Mouse (Mus musculus): ENCODE measurements around the gene Foxj1. TPM values are rescaled to one million over a fixed set of nuclear protein-coding genes. Genes with fewer than 3 reads are reported as not detected.

The Foxj1 gene
- polyA plus RNA-seq, 1 experiment: 0.08 TPM

- H3K79me2 ChIP-seq (ENCODE audit: control insufficient read depth, insufficient read depth): peaks cover 10% of the 10 kb centered on the region
- H3K36me3 ChIP-seq (ENCODE audit: control insufficient read depth, insufficient read depth): peaks cover 8% of the 10 kb centered on the region
- no peak overlapping the region for H3K4me2 ChIP-seq (ENCODE audit: low read depth)
- H3K27me3 ChIP-seq (ENCODE audit: control insufficient read depth, insufficient read depth, insufficient read length): no peaks in the 10 kb centered on the region
- H3K4me3 ChIP-seq: no peak overlapping the region
- H3ac ChIP-seq (ENCODE audit: control insufficient read depth, insufficient read length): no peak overlapping the region
- no peak for TF ChIP-seq POLR2AphosphoS2 (IDR thresholded peaks at IDR 0.05; ENCODE audit: insufficient read length, low read depth)
- TF ChIP-seq REST (IDR thresholded peaks at IDR 0.05; ENCODE audit: insufficient read depth, insufficient read length): no peak
- TF ChIP-seq TCF12 (IDR thresholded peaks at IDR 0.05; ENCODE audit: insufficient read depth, poor library complexity, severe bottlenecking): no peak
- TF ChIP-seq POLR2A (IDR thresholded peaks at IDR 0.05; ENCODE audit: insufficient read length, low read depth): no peak
- no peak for TF ChIP-seq USF1 (IDR thresholded peaks at IDR 0.05; ENCODE audit: low read depth)
- TF ChIP-seq SRF (IDR thresholded peaks at IDR 0.05; ENCODE audit: control insufficient read depth, insufficient read length, low read depth): no peak
- TF ChIP-seq E2F4 (IDR thresholded peaks at IDR 0.05; ENCODE audit: insufficient read depth): no peak
- no peak for TF ChIP-seq TCF3 (IDR thresholded peaks at IDR 0.05; ENCODE audit: insufficient read length, low read depth)
- no peak for TF ChIP-seq MYOD1 (IDR thresholded peaks at IDR 0.05; ENCODE audit: control insufficient read depth in 1 of 3, insufficient read length in 2 of 3, low read depth in 2 of 3)
- TF ChIP-seq MAX (IDR thresholded peaks at IDR 0.05; ENCODE audit: low read depth): no peak
- no peak for TF ChIP-seq CEBPB (IDR thresholded peaks at IDR 0.05; ENCODE audit: insufficient read depth, poor library complexity, severe bottlenecking)
Observed at GRCm38 (mm10) chr11:116307762-116308531, 27.3 kb downstream of the Foxj1 start.

- H3K4me3 ChIP-seq: peak within 1 kb of the TSS; percentile 91
- TF ChIP-seq TCF3 (IDR thresholded peaks at IDR 0.05; ENCODE audit: insufficient read length, low read depth): no peak
- TF ChIP-seq POLR2A (IDR thresholded peaks at IDR 0.05; ENCODE audit: insufficient read length, low read depth): no peak
- TF ChIP-seq MAX (IDR thresholded peaks at IDR 0.05; ENCODE audit: low read depth): no peak
- TF ChIP-seq CEBPB (IDR thresholded peaks at IDR 0.05; ENCODE audit: insufficient read depth, poor library complexity, severe bottlenecking): no peak
- TF ChIP-seq USF1 (IDR thresholded peaks at IDR 0.05; ENCODE audit: low read depth): no peak
- no peak for TF ChIP-seq POLR2AphosphoS2 (IDR thresholded peaks at IDR 0.05; ENCODE audit: insufficient read length, low read depth)
- TF ChIP-seq MYOD1 (IDR thresholded peaks at IDR 0.05; ENCODE audit: control insufficient read depth in 1 of 3, insufficient read length in 2 of 3, low read depth in 2 of 3): no peak
- TF ChIP-seq SRF (IDR thresholded peaks at IDR 0.05; ENCODE audit: control insufficient read depth, insufficient read length, low read depth): no peak
- no peak for TF ChIP-seq MYOG (IDR thresholded peaks at IDR 0.05; ENCODE audit: control insufficient read depth in 1 of 3, insufficient read depth in 1 of 3, insufficient read length in 2 of 3, low read depth in 2 of 3)
- H3K79me2 ChIP-seq (ENCODE audit: control insufficient read depth, insufficient read depth): peaks cover 10% of the 10 kb centered on the region
- no peaks in the 10 kb centered on the region for H3K27me3 ChIP-seq (ENCODE audit: control insufficient read depth, insufficient read depth, insufficient read length)
- H3K36me3 ChIP-seq (ENCODE audit: control insufficient read depth, insufficient read depth): peaks cover 15% of the 10 kb centered on the region
- H3K4me2 ChIP-seq (ENCODE audit: low read depth): peak within 1 kb of the TSS; percentile 100
- H3ac ChIP-seq (ENCODE audit: control insufficient read depth, insufficient read length): peak within 1 kb of the TSS; percentile 17
Observed at GRCm38 (mm10) chr11:116307019-116307725, 28.0 kb downstream of the Foxj1 start, which contains the start of gene Exoc7. TSS of gene Exoc7 (minus strand) at chr11:116307233.

- H3K36me3 ChIP-seq (ENCODE audit: control insufficient read depth, insufficient read depth): peaks cover 17% of the 10 kb centered on the region
- H3K27me3 ChIP-seq (ENCODE audit: control insufficient read depth, insufficient read depth, insufficient read length): no peaks in the 10 kb centered on the region
- H3K4me3 ChIP-seq: peak overlapping the region; percentile 91
- H3K79me2 ChIP-seq (ENCODE audit: control insufficient read depth, insufficient read depth): peaks cover 10% of the 10 kb centered on the region
- H3K4me2 ChIP-seq (ENCODE audit: low read depth): peak overlapping the region; percentile 100
- TF ChIP-seq MYOG (IDR thresholded peaks at IDR 0.05; ENCODE audit: control insufficient read depth in 1 of 3, insufficient read depth in 1 of 3, insufficient read length in 2 of 3, low read depth in 2 of 3) (no peak), POLR2A (IDR thresholded peaks at IDR 0.05; ENCODE audit: insufficient read length, low read depth) (peak; percentile 72), TCF12 (IDR thresholded peaks at IDR 0.05; ENCODE audit: insufficient read depth, poor library complexity, severe bottlenecking) (no peak), MAX (IDR thresholded peaks at IDR 0.05; ENCODE audit: low read depth) (no peak), POLR2AphosphoS2 (IDR thresholded peaks at IDR 0.05; ENCODE audit: insufficient read length, low read depth) (peak; percentile 35), CEBPB (IDR thresholded peaks at IDR 0.05; ENCODE audit: insufficient read depth, poor library complexity, severe bottlenecking) (no peak)
- peak overlapping the region; percentile 17 for H3ac ChIP-seq (ENCODE audit: control insufficient read depth, insufficient read length)
Observed at GRCm38 (mm10) chr11:116306126-116306982, 28.8 kb downstream of the Foxj1 start.

GRCm38 (mm10) chr11:116305423-116305822, 29.8 kb downstream of the Foxj1 start:
- Histone ChIP-seq H3K27me3 (ENCODE audit: control insufficient read depth, insufficient read depth, insufficient read length) (no peaks in the 10 kb centered on the region), H3K79me2 (ENCODE audit: control insufficient read depth, insufficient read depth) (peaks cover 10% of the 10 kb centered on the region), H3K36me3 (ENCODE audit: control insufficient read depth, insufficient read depth) (peaks cover 17% of the 10 kb centered on the region), H3ac (ENCODE audit: control insufficient read depth, insufficient read length) (no peak overlapping the region), H3K4me2 (ENCODE audit: low read depth) (peak overlapping the region; percentile 100), H3K4me3 (peak overlapping the region; percentile 91)
- no peak for TF ChIP-seq TCF12 (IDR thresholded peaks at IDR 0.05; ENCODE audit: insufficient read depth, poor library complexity, severe bottlenecking)
- no peak for TF ChIP-seq TCF3 (IDR thresholded peaks at IDR 0.05; ENCODE audit: insufficient read length, low read depth)
- TF ChIP-seq CEBPB (IDR thresholded peaks at IDR 0.05; ENCODE audit: insufficient read depth, poor library complexity, severe bottlenecking): no peak
- TF ChIP-seq MAX (IDR thresholded peaks at IDR 0.05; ENCODE audit: low read depth): no peak
- no peak for TF ChIP-seq E2F4 (IDR thresholded peaks at IDR 0.05; ENCODE audit: insufficient read depth)
- no peak for TF ChIP-seq MYOD1 (IDR thresholded peaks at IDR 0.05; ENCODE audit: control insufficient read depth in 1 of 3, insufficient read length in 2 of 3, low read depth in 2 of 3)
- TF ChIP-seq USF1 (IDR thresholded peaks at IDR 0.05; ENCODE audit: low read depth): no peak
- TF ChIP-seq POLR2AphosphoS2 (IDR thresholded peaks at IDR 0.05; ENCODE audit: insufficient read length, low read depth): no peak
- TF ChIP-seq POLR2A (IDR thresholded peaks at IDR 0.05; ENCODE audit: insufficient read length, low read depth): no peak
- no peak for TF ChIP-seq MYOG (IDR thresholded peaks at IDR 0.05; ENCODE audit: control insufficient read depth in 1 of 3, insufficient read depth in 1 of 3, insufficient read length in 2 of 3, low read depth in 2 of 3)
- TF ChIP-seq REST (IDR thresholded peaks at IDR 0.05; ENCODE audit: insufficient read depth, insufficient read length): no peak
- no peak for TF ChIP-seq SRF (IDR thresholded peaks at IDR 0.05; ENCODE audit: control insufficient read depth, insufficient read length, low read depth)
